Mouse (Mus musculus) limb, embryonic 13.5 days (tissue): ENCODE results near the gene Fam81a. TPM values are rescaled to one million over a fixed set of nuclear protein-coding genes. Genes with fewer than 3 reads are reported as not detected.

Experiments
- ATAC-seq: fragments of 200-750 bp; cut with Nextera tagmentation; 2 replicates; pipeline ENCODE4 v1.8.0; 2017; ENCODE audit warnings: low read depth, moderate number of reproducible peaks, moderate TSS enrichment; ENCODE audit not compliant: low FRiP score
- H3K27ac ChIP-seq: fragments of 300-500 bp; sonication (generic); 2 replicates; pipeline ENCODE4 v1.5.1; 2015; ENCODE audit warnings: inconsistent platforms, mild to moderate bottlenecking, moderate library complexity
- H3K27me3 ChIP-seq: fragments of 300-500 bp; sonication (generic); 2 replicates; pipeline ENCODE4 v1.6.1; 2015; ENCODE audit warnings: mild to moderate bottlenecking, inconsistent platforms
- H3K36me3 ChIP-seq: fragments of 300-500 bp; sonication (generic); 2 replicates; pipeline ENCODE4 v1.6.1; 2015; ENCODE audit warnings: inconsistent platforms, mild to moderate bottlenecking, moderate library complexity
- H3K4me1 ChIP-seq: fragments of 300-500 bp; sonication (generic); 2 replicates; pipeline ENCODE4 v1.6.1; 2015; ENCODE audit warnings: inconsistent platforms
- H3K4me2 ChIP-seq: fragments of 300-500 bp; sonication (generic); replicated peaks from 2 replicates; pipeline ENCODE4 v1.6.1; 2015; ENCODE audit warnings: inconsistent platforms, mild to moderate bottlenecking, moderate library complexity
- H3K4me3 ChIP-seq: fragments of 300-500 bp; sonication (generic); 2 replicates; pipeline ENCODE4 v1.5.1; 2015; ENCODE audit warnings: moderate library complexity, mild to moderate bottlenecking, inconsistent platforms
- H3K9ac ChIP-seq: fragments of 300-500 bp; sonication (generic); 2 replicates; pipeline ENCODE4 v1.6.1; 2015; ENCODE audit warnings: mild to moderate bottlenecking, inconsistent platforms
- H3K9me3 ChIP-seq: fragments of 300-500 bp; sonication (generic); 2 replicates; pipeline ENCODE4 v1.6.1; 2016; ENCODE audit warnings: inconsistent platforms
- WGBS: fragments of 180-500 bp; shearing (Covaris S2); methylation state at CpG from one replicate; pipeline ENCODE4 v1.1.7; 2015; 5-methylcytosine and 5-hydroxymethylcytosine counted together
- polyA plus RNA-seq: library from polyadenylated mRNA; unstranded; fragments of >200 nt; fragmentation: Nextera tagmentation; extraction: Ambion mirVana; gene quantifications from 2 replicates; pipeline ENCODE4 v1.2.1, GENCODE M21; 2015

The Fam81a gene
- polyA plus RNA-seq, 1 experiment from 2014 or later = 5.1 TPM

DNA sequence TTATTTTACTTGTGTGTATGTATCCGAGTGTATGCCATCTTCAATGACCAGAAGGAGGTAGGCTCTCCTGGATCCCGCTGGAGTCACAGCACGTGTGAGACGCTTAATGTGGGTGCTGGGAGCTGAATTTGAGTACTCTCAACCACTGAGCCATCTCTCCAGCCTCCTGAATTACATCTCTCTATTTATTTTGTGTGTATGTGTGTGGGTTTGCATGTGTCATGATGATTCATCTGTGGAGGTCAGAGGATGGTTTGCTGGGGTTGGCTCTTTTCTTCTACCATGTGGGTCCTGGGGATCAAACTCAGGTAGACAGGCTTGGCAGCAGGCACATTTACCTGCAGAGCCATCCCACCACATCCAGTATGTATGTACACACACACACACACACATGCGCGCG, 60.6 kb downstream of the Fam81a start:
- Histone ChIP-seq H3K4me1 (peaks cover 18% of the 10 kb centered on the region), H3K4me2 (0 out of 2 replicates have a peak overlapping the region, but pooled peaks have one; percentile 61), H3K9ac (no peak overlapping the region), H3K27ac (no peak overlapping the region), H3K36me3 (no peaks in the 10 kb centered on the region), H3K27me3 (no peaks in the 10 kb centered on the region), H3K9me3 (no peaks in the 10 kb centered on the region), H3K4me3 (no peak overlapping the region)
- WGBS = 96% methylated on average over 7 of the region's 7 CpGs
- no peak for ATAC-seq

DNA sequence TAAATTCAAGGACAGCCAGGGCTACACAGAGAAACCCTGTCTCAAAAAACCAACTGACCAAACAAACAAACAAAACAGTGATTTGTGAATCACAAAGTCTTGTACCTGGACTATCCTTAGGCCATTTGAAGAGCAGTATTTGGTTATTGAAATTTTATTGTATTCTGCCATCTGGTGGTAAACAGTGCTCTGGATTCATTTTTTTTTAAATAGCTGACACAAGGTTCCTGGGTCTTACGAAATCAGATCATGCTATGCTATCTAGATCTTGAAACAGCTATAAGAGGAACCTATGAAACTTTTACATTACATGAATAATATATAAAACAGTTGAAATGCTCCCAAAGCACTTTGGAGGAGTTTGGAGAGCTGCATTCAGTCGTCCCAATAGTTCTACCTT, 61.4 kb downstream of the Fam81a start:
- Histone ChIP-seq H3K4me3 (no peak overlapping the region), H3K4me2 (no peak overlapping the region), H3K27me3 (no peaks in the 10 kb centered on the region), H3K9me3 (no peaks in the 10 kb centered on the region), H3K9ac (no peak overlapping the region), H3K36me3 (no peaks in the 10 kb centered on the region), H3K27ac (no peak overlapping the region), H3K4me1 (peaks cover 15% of the 10 kb centered on the region)
- WGBS = 64% methylated on average over 2 of the region's 2 CpGs
- ATAC-seq = no peak

GRCm38 (mm10) chr9:70080027-70080800, 62.1 kb downstream of the Fam81a start:
- Histone ChIP-seq H3K4me3 (no peak overlapping the region), H3K27me3 (no peaks in the 10 kb centered on the region), H3K27ac (no peak overlapping the region), H3K9me3 (no peaks in the 10 kb centered on the region), H3K4me2 (no peak overlapping the region), H3K36me3 (no peaks in the 10 kb centered on the region), H3K4me1 (peaks cover 14% of the 10 kb centered on the region), H3K9ac (no peak overlapping the region)
- ATAC-seq = no peak
- 81% methylated on average over 9 of the region's 9 CpGs for WGBS

GRCm38 (mm10) chr9:70078034-70078433, 64.3 kb downstream of the Fam81a start:
- WGBS = 89% methylated on average over 3 of the region's 3 CpGs
- no peak overlapping the region for H3K4me2 ChIP-seq

DNA sequence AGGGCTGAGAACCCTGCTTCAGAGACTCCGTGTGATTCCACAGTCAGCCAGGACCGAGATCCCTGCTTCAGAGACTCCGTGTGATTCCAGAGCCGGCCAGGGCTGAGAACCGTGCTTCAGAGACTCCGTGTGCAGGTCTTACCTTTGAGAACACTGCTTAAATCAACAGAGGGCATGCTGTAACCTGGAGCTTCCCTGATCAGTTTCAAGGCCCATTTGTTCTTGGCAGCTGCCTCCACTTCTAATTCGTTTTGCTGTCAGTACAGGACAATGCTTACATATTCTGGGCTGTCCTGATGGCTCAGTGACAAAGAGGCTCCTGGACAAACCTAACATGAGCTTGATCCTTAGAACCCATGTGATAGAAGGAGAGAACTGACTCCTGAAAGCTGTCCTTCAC, 65.2 kb downstream of the Fam81a start:
- 77% methylated on average over 7 of the region's 7 CpGs for WGBS
- Histone ChIP-seq H3K27ac (no peak overlapping the region), H3K4me2 (no peak overlapping the region), H3K36me3 (no peaks in the 10 kb centered on the region), H3K4me1 (peaks cover 3% of the 10 kb centered on the region), H3K9me3 (no peaks in the 10 kb centered on the region), H3K4me3 (no peak overlapping the region), H3K27me3 (no peaks in the 10 kb centered on the region), H3K9ac (no peak overlapping the region)
- ATAC-seq = no peak

More at GRCm38 (mm10) chr9:70078034-70078433, 64.3 kb downstream of the Fam81a start:
- Histone ChIP-seq H3K9me3 (no peaks in the 10 kb centered on the region), H3K9ac (no peak overlapping the region), H3K4me3 (no peak overlapping the region), H3K4me1 (peaks cover 11% of the 10 kb centered on the region), H3K27ac (no peak overlapping the region), H3K36me3 (no peaks in the 10 kb centered on the region), H3K27me3 (no peaks in the 10 kb centered on the region)
- no peak for ATAC-seq

DNA sequence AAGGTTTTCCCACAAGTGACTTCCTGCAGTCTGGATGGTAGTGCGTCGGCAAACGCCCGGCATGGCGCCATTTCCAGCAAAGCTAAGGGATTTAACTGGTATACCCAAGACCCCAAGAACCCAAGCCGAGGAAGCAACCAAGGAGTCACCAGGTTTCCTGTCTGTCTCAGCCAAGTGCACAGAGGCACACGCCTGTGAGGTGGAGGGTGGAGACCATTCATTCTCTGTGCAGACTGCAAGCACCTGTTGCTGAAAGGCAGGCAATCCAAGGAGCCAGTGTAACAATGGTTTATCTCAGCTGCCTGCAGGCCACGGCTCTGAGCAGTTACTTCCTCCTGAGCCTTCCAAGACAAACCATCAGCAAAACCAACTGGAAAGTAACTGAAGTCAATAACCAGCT, 70.0 kb downstream of the Fam81a start:
- no peak for ATAC-seq
- H3K4me3 ChIP-seq = no peak overlapping the region
- no peaks in the 10 kb centered on the region for H3K4me1 ChIP-seq
- WGBS = 86% methylated on average over 8 of the region's 8 CpGs
- no peak overlapping the region for H3K9ac ChIP-seq
- H3K36me3 ChIP-seq = no peaks in the 10 kb centered on the region
- no peak overlapping the region for H3K27ac ChIP-seq
- no peaks in the 10 kb centered on the region for H3K9me3 ChIP-seq
- no peaks in the 10 kb centered on the region for H3K27me3 ChIP-seq
- no peak overlapping the region for H3K4me2 ChIP-seq

GRCm38 (mm10) chr9:70069961-70070435, 72.4 kb downstream of the Fam81a start:
- H3K27me3 ChIP-seq = no peaks in the 10 kb centered on the region
- H3K9me3 ChIP-seq = no peaks in the 10 kb centered on the region
- ATAC-seq = no peak
- no peaks in the 10 kb centered on the region for H3K4me1 ChIP-seq
- no peak overlapping the region for H3K27ac ChIP-seq
- H3K4me2 ChIP-seq = no peak overlapping the region
- 82% methylated on average over 8 of the region's 8 CpGs for WGBS
- H3K9ac ChIP-seq = no peak overlapping the region
- H3K36me3 ChIP-seq = no peaks in the 10 kb centered on the region
- no peak overlapping the region for H3K4me3 ChIP-seq

DNA sequence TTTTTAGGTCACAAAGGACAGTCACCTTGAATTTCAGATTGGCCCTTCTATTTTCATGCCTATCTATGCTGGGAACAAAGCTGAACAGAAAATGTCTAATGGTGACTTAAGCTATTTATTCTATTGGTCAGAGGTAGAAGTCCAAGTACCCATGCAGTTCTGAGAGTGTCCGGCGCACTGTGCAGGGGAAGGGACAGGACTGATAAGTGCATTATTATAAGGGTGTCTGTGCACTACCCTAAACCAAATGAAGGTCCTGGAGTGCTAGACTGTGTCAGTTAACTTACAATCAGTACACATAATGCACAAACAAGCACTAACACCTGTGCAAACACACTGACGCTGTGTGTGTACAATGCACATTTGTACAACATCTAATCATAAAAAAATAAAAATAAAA, 74.9 kb downstream of the Fam81a start:
- ATAC-seq = no peak
- Histone ChIP-seq H3K27me3 (no peaks in the 10 kb centered on the region), H3K4me1 (no peaks in the 10 kb centered on the region), H3K36me3 (no peaks in the 10 kb centered on the region), H3K4me2 (no peak overlapping the region), H3K27ac (no peak overlapping the region), H3K9ac (no peak overlapping the region), H3K9me3 (no peaks in the 10 kb centered on the region), H3K4me3 (no peak overlapping the region)
- WGBS = 95% methylated on average over 3 of the region's 3 CpGs

- ATAC-seq = no peak
- Histone ChIP-seq H3K4me2 (no peak overlapping the region), H3K4me1 (no peaks in the 10 kb centered on the region), H3K9ac (no peak overlapping the region), H3K4me3 (no peak overlapping the region), H3K9me3 (no peaks in the 10 kb centered on the region), H3K27ac (no peak overlapping the region), H3K36me3 (no peaks in the 10 kb centered on the region), H3K27me3 (no peaks in the 10 kb centered on the region)
- WGBS = 79% methylated on average over 3 of the region's 3 CpGs
These were observed 80.3 kb downstream of the Fam81a start for GRCm38 (mm10) chr9:70062012-70062411.

- Histone ChIP-seq H3K27ac (no peak overlapping the region), H3K27me3 (no peaks in the 10 kb centered on the region), H3K4me2 (no peak overlapping the region), H3K9me3 (no peaks in the 10 kb centered on the region), H3K4me3 (no peak overlapping the region), H3K9ac (no peak overlapping the region), H3K4me1 (peaks cover 17% of the 10 kb centered on the region), H3K36me3 (no peaks in the 10 kb centered on the region)
- ATAC-seq = no peak
- WGBS = 53% methylated on average over 3 of the region's 3 CpGs
These were observed 88.9 kb downstream of the Fam81a start for GRCm38 (mm10) chr9:70053411-70053810.

GRCm38 (mm10) chr9:70052730-70053129, 89.6 kb downstream of the Fam81a start:
- Histone ChIP-seq H3K27me3 (no peaks in the 10 kb centered on the region), H3K4me1 (peaks cover 24% of the 10 kb centered on the region), H3K4me2 (no peak overlapping the region), H3K9me3 (no peaks in the 10 kb centered on the region), H3K4me3 (no peak overlapping the region), H3K9ac (no peak overlapping the region), H3K36me3 (no peaks in the 10 kb centered on the region), H3K27ac (no peak overlapping the region)
- ATAC-seq = no peak
- WGBS = 78% methylated on average over 3 of the region's 3 CpGs

DNA sequence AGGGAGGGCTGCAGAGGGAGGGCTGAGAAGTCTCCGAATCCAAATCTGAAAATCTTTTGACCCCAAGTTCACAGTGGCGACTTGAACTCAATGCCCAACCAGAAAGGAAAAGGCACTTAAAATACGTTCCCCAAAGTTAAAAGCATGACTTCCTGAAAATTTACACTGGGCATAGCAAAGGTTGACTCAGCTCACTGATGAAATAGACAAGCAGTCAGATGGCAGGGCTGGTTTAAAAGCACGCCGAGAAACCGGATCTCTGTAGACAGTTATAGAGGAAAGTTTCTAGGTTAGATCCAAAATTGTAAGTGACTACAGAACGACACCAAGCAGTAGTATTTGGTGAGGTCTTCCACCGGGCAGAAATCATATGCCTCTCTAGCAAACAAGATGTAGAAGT, 92.5 kb downstream of the Fam81a start:
- 40% methylated on average over 8 of the region's 8 CpGs for WGBS

GRCm38 (mm10) chr9:70049416-70049783, 93.0 kb downstream of the Fam81a start:
- Histone ChIP-seq H3K9ac (no peak overlapping the region), H3K36me3 (no peaks in the 10 kb centered on the region), H3K27me3 (no peaks in the 10 kb centered on the region), H3K9me3 (no peaks in the 10 kb centered on the region), H3K4me1 (peaks cover 33% of the 10 kb centered on the region), H3K4me2 (no peak overlapping the region), H3K4me3 (no peak overlapping the region), H3K27ac (peak overlapping the region; percentile 52)
- 22% methylated on average over 3 of the region's 3 CpGs for WGBS
- no peak for ATAC-seq

More for the DNA sequence above, 92.5 kb downstream of the Fam81a start:
- Histone ChIP-seq H3K4me1 (peaks cover 33% of the 10 kb centered on the region), H3K27ac (no peak overlapping the region; the same call in 1 of the 2 replicates), H3K9ac (no peak overlapping the region), H3K27me3 (no peaks in the 10 kb centered on the region), H3K4me2 (no peak overlapping the region), H3K36me3 (no peaks in the 10 kb centered on the region), H3K9me3 (no peaks in the 10 kb centered on the region), H3K4me3 (no peak overlapping the region)
- ATAC-seq = no peak
